Mouse (Mus musculus): Measurements from ENCODE around the gene Nrxn3. TPM values are rescaled to one million over a fixed set of nuclear protein-coding genes. Genes with fewer than 3 reads are reported as not detected.

Gene Nrxn3
- polyA plus RNA-seq, 1 experiment from 2014 or later = 99.5 TPM

- WGBS = 83% methylated on average over 2 of the region's 2 CpGs
Measured at GRCm38 (mm10) chr12:88949870-88950269, 227.2 kb downstream of the Nrxn3 start.

GRCm38 (mm10) chr12:88952937-88953600 is 230.4 kb downstream of the Nrxn3 start:
- H3K4me3 ChIP-seq = no peak overlapping the region
- no peaks in the 10 kb centered on the region for H3K4me1 ChIP-seq
- H3K27ac ChIP-seq (replicated peaks) = no peak overlapping the region
- H3K9me3 ChIP-seq = no peaks in the 10 kb centered on the region
- H3K27me3 ChIP-seq = no peaks in the 10 kb centered on the region
- H3K4me2 ChIP-seq (replicated peaks) = no peak overlapping the region
- no peaks in the 10 kb centered on the region for H3K36me3 ChIP-seq
- ATAC-seq (replicated peaks) = no peak
- H3K9ac ChIP-seq (replicated peaks) = no peak overlapping the region
- WGBS = 73% methylated on average over 7 of the region's 7 CpGs

More at GRCm38 (mm10) chr12:88949870-88950269, 227.2 kb downstream of the Nrxn3 start:
- H3K4me3 ChIP-seq = no peak overlapping the region
- ATAC-seq (replicated peaks) = no peak
- H3K27me3 ChIP-seq = no peaks in the 10 kb centered on the region
- no peaks in the 10 kb centered on the region for H3K36me3 ChIP-seq
- no peaks in the 10 kb centered on the region for H3K9me3 ChIP-seq
- no peak overlapping the region for H3K27ac ChIP-seq (replicated peaks)
- no peak overlapping the region for H3K9ac ChIP-seq (replicated peaks)
- H3K4me1 ChIP-seq = no peaks in the 10 kb centered on the region
- H3K4me2 ChIP-seq (replicated peaks) = no peak overlapping the region

GRCm38 (mm10) chr12:88953801-88954200 is 231.1 kb downstream of the Nrxn3 start:
- 69% methylated on average over 4 of the region's 4 CpGs for WGBS
- Histone ChIP-seq H3K27ac (replicated peaks) (no peak overlapping the region), H3K4me1 (no peaks in the 10 kb centered on the region), H3K4me3 (no peak overlapping the region), H3K27me3 (no peaks in the 10 kb centered on the region), H3K9me3 (no peaks in the 10 kb centered on the region), H3K36me3 (no peaks in the 10 kb centered on the region), H3K9ac (replicated peaks) (no peak overlapping the region), H3K4me2 (replicated peaks) (no peak overlapping the region)
- no peak for ATAC-seq (replicated peaks)

GRCm38 (mm10) chr12:88957431-88957830 is 234.8 kb downstream of the Nrxn3 start:
- Histone ChIP-seq H3K27me3 (no peaks in the 10 kb centered on the region), H3K4me1 (no peaks in the 10 kb centered on the region), H3K9me3 (no peaks in the 10 kb centered on the region), H3K4me2 (replicated peaks) (no peak overlapping the region), H3K36me3 (no peaks in the 10 kb centered on the region), H3K27ac (replicated peaks) (no peak overlapping the region), H3K9ac (replicated peaks) (no peak overlapping the region), H3K4me3 (no peak overlapping the region)
- ATAC-seq (replicated peaks) = no peak
- 69% methylated on average over 3 of the region's 3 CpGs for WGBS

- Histone ChIP-seq H3K27ac (replicated peaks) (no peak overlapping the region), H3K36me3 (no peaks in the 10 kb centered on the region), H3K4me1 (no peaks in the 10 kb centered on the region), H3K4me3 (no peak overlapping the region), H3K4me2 (replicated peaks) (no peak overlapping the region), H3K9me3 (no peaks in the 10 kb centered on the region), H3K9ac (replicated peaks) (no peak overlapping the region), H3K27me3 (no peaks in the 10 kb centered on the region)
- 96% methylated on average over 1 of the region's 1 CpGs for WGBS
- ATAC-seq (replicated peaks) = no peak
Measured at GRCm38 (mm10) chr12:88960817-88961216, 238.1 kb downstream of the Nrxn3 start.

- 76% methylated on average over 4 of the region's 4 CpGs for WGBS
- Histone ChIP-seq H3K27ac (replicated peaks) (no peak overlapping the region), H3K4me3 (no peak overlapping the region), H3K4me2 (replicated peaks) (no peak overlapping the region), H3K9ac (replicated peaks) (no peak overlapping the region), H3K27me3 (no peaks in the 10 kb centered on the region), H3K9me3 (no peaks in the 10 kb centered on the region), H3K4me1 (no peaks in the 10 kb centered on the region), H3K36me3 (no peaks in the 10 kb centered on the region)
- ATAC-seq (replicated peaks) = no peak
Measured at GRCm38 (mm10) chr12:88966329-88966728, 243.7 kb downstream of the Nrxn3 start.

- no peaks in the 10 kb centered on the region for H3K9me3 ChIP-seq
- no peak overlapping the region for H3K9ac ChIP-seq (replicated peaks)
- H3K27ac ChIP-seq (replicated peaks) = no peak overlapping the region
- no peak overlapping the region for H3K4me3 ChIP-seq
- ATAC-seq (replicated peaks) = no peak
- H3K4me2 ChIP-seq (replicated peaks) = no peak overlapping the region
- WGBS = 84% methylated on average over 2 of the region's 2 CpGs
- no peaks in the 10 kb centered on the region for H3K4me1 ChIP-seq
- H3K27me3 ChIP-seq = no peaks in the 10 kb centered on the region
- H3K36me3 ChIP-seq = no peaks in the 10 kb centered on the region
Measured at GRCm38 (mm10) chr12:88976621-88977020, 253.9 kb downstream of the Nrxn3 start.

GRCm38 (mm10) chr12:88983688-88984330 is 261.1 kb downstream of the Nrxn3 start:
- H3K36me3 ChIP-seq = no peaks in the 10 kb centered on the region
- ATAC-seq (replicated peaks) = peak; percentile 63; the same call in 1 of the 2 replicates
- 8% methylated on average over 10 of the region's 10 CpGs for WGBS
- no peak overlapping the region for H3K27ac ChIP-seq (replicated peaks)
- H3K9me3 ChIP-seq = no peaks in the 10 kb centered on the region
- H3K27me3 ChIP-seq = no peaks in the 10 kb centered on the region
- no peak overlapping the region for H3K4me2 ChIP-seq (replicated peaks)
- peaks cover 19% of the 10 kb centered on the region for H3K4me1 ChIP-seq
- no peak overlapping the region for H3K4me3 ChIP-seq
- H3K9ac ChIP-seq (replicated peaks) = no peak overlapping the region

- no peaks in the 10 kb centered on the region for H3K27me3 ChIP-seq
- 11% methylated on average over 8 of the region's 8 CpGs for WGBS
- H3K4me3 ChIP-seq = no peak overlapping the region
- H3K36me3 ChIP-seq = no peaks in the 10 kb centered on the region
- H3K4me2 ChIP-seq (replicated peaks) = no peak overlapping the region
- H3K9me3 ChIP-seq = no peaks in the 10 kb centered on the region
- peaks cover 19% of the 10 kb centered on the region for H3K4me1 ChIP-seq
- no peak overlapping the region for H3K9ac ChIP-seq (replicated peaks)
- 0 out of 2 replicates have a peak overlapping the region, but pooled peaks have one; percentile 23 for H3K27ac ChIP-seq (replicated peaks)
- peak; percentile 39; the same call in 1 of the 2 replicates for ATAC-seq (replicated peaks)
Measured at GRCm38 (mm10) chr12:88984375-88984774, 261.7 kb downstream of the Nrxn3 start.

GRCm38 (mm10) chr12:88984804-88985203 is 262.1 kb downstream of the Nrxn3 start:
- Histone ChIP-seq H3K9ac (replicated peaks) (no peak overlapping the region), H3K27ac (replicated peaks) (0 out of 2 replicates have a peak overlapping the region, but pooled peaks have one; percentile 23), H3K9me3 (no peaks in the 10 kb centered on the region), H3K4me2 (replicated peaks) (no peak overlapping the region), H3K36me3 (no peaks in the 10 kb centered on the region), H3K4me3 (no peak overlapping the region), H3K27me3 (no peaks in the 10 kb centered on the region), H3K4me1 (peaks cover 19% of the 10 kb centered on the region)
- ATAC-seq (replicated peaks) = no peak
- WGBS = 29% methylated on average over 5 of the region's 5 CpGs

GRCm38 (mm10) chr12:88987046-88987445 is 264.4 kb downstream of the Nrxn3 start:
- Histone ChIP-seq H3K27me3 (no peaks in the 10 kb centered on the region), H3K4me3 (no peak overlapping the region), H3K4me1 (peaks cover 19% of the 10 kb centered on the region), H3K9ac (replicated peaks) (no peak overlapping the region), H3K36me3 (no peaks in the 10 kb centered on the region), H3K9me3 (no peaks in the 10 kb centered on the region), H3K27ac (replicated peaks) (no peak overlapping the region), H3K4me2 (replicated peaks) (no peak overlapping the region)
- 40% methylated on average over 4 of the region's 4 CpGs for WGBS
- ATAC-seq (replicated peaks) = no peak

- H3K9me3 ChIP-seq = no peaks in the 10 kb centered on the region
- H3K27ac ChIP-seq (replicated peaks) = no peak overlapping the region
- no peak overlapping the region for H3K4me3 ChIP-seq
- H3K36me3 ChIP-seq = no peaks in the 10 kb centered on the region
- H3K27me3 ChIP-seq = no peaks in the 10 kb centered on the region
- no peak overlapping the region for H3K4me2 ChIP-seq (replicated peaks)
- H3K4me1 ChIP-seq = no peaks in the 10 kb centered on the region
- no peak for ATAC-seq (replicated peaks)
- WGBS = 75% methylated on average over 5 of the region's 5 CpGs
- no peak overlapping the region for H3K9ac ChIP-seq (replicated peaks)
Measured at GRCm38 (mm10) chr12:88990753-88991152, 268.1 kb downstream of the Nrxn3 start.

Data from forebrain, embryonic 15.5 days (tissue).